ENCODE assay signal across 8 mouse cellular contexts in the genomic region with DNA sequence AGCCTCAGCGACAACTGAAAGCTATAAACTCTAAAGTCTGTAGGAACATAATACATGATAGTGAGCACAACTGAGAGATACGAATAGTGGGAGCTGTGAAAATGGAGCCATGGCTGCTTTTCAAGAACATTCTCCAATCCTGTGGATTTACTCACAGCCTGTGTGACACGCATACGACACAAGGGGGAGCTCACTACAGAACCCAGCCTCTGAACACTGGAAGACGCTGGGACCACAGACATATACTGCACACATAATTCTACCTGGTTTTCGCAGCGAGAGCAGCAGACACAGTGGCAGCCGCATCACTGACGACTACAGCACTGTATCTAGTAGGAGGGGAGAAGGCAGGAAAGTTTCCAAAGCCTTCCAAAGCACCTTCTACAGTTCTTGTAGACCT.
A peak's percentile ranks its signal among the peaks of the same experiment; 100 is the strongest.
DNase-seq lines count a peak whose midpoint lies in the region; ATAC-seq and TF ChIP-seq lines count a peak whose summit lies in the region.

No protein-coding gene starts in this region.

- H3K27me3 ChIP-seq in intestine, postnatal 0 days (replicated peaks; ENCODE audit: control insufficient read depth, insufficient read depth, low read length) = no peaks in the 10 kb centered on the region

- intact Hi-C loops in heart, postnatal 25 days (cut with DNase I) = loop anchor here (2.0 to 10.0 kb wide), 2 partner anchors 192 to 342 kb away; a partner anchor contains a TSS
- intact Hi-C loops in left cerebral cortex, postnatal 36 days (cut with DNase I) = loop anchor here (2.0 kb wide), 1 partner anchor 194 kb away; no protein-coding TSS in a partner anchor

- peak; percentile 67 for ATAC-seq in intestine, postnatal 0 days

- 0 out of 2 replicates have a peak overlapping the region, but pooled peaks have one; percentile 9 for H3K4me3 ChIP-seq in intestine, postnatal 0 days (ENCODE audit: low read depth, low read length)

- no peaks in the 10 kb centered on the region for H3K9me3 ChIP-seq in intestine, postnatal 0 days (ENCODE audit: control insufficient read depth)

- no peak overlapping the region for H3K27ac ChIP-seq in intestine, postnatal 0 days (ENCODE audit: low read depth, low read length)

- peak; percentile 66 to 75 for DNase-seq in heart, adult 18-20 months
- no peak for DNase-seq in heart, postnatal 25 days (ENCODE audit: low spot score)
- peak; percentile 27 to 52 for DNase-seq in cerebellum, postnatal 4 days (ENCODE audit: low spot score in 2 of 2)
- DNase-seq in gastrocnemius, adult 18-20 months (ENCODE audit: low spot score) = peak; percentile 70
- peak; percentile 58 to 64 for DNase-seq in left cerebral cortex, postnatal 36 days (ENCODE audit: low spot score in 2 of 2)
- DNase-seq in mesoderm, embryonic 11.5 days (ENCODE audit: low read depth, low spot score) = peak; percentile 66
- DNase-seq in right cerebral cortex, postnatal 4 days = peak; percentile 54

- H3K9ac ChIP-seq in intestine, postnatal 0 days (ENCODE audit: low read depth, low read length) = no peak overlapping the region

- H3K4me2 ChIP-seq in intestine, postnatal 0 days (replicated peaks; ENCODE audit: low read depth) = peak overlapping the region; percentile 45

- peak; percentile 83 for TF ChIP-seq CTCF in intestine, postnatal 0 days (IDR thresholded peaks at IDR 0.05; ENCODE audit: low read depth)

- WGBS in intestine, postnatal 0 days = 39% methylated on average over 9 of the region's 9 CpGs

- H3K4me1 ChIP-seq in intestine, postnatal 0 days (replicated peaks; ENCODE audit: control insufficient read depth, insufficient read depth, low read length) = no peaks in the 10 kb centered on the region; the same call in 1 of the 2 replicates

- peaks cover 3% of the 10 kb centered on the region; the same call in 1 of the 2 replicates for H3K36me3 ChIP-seq in intestine, postnatal 0 days (ENCODE audit: control insufficient read depth, insufficient read depth)
